Mouse (Mus musculus): ENCODE measurements around the gene Serbp1. TPM values are rescaled to one million over a fixed set of nuclear protein-coding genes. Genes with fewer than 3 reads are reported as not detected.
A peak's percentile ranks its signal among the peaks of the same experiment; 100 is the strongest.

Gene Serbp1
- polyA plus RNA-seq, 1 experiment from 2014 or later = 518 TPM

DNA sequence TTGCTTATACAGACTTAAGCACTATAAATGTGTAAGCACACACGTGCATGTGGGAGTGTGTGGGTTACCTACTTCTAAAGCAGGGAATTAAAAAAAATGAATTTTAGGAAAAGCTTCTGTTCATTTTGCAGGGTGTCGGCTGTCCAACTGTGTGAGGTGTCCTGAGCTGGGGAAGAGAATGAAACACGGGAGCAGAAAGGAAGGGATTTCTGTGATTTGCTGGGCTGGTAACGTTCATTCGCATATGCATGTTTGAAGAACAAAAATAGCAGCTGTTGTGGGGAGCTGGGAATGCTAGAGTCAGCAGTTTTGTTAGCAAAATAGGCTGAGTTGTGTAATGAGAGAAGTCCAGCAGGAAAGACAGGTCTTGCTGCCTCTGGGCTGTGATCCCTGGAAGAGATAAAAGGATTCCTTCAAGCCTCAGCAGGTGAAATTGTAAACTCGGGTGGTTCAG is 62.8 kb downstream of the Serbp1 start:
- no peak for DNase-seq (ENCODE audit: low spot score)

GRCm38 (mm10) chr6:67301230-67301629 is 63.3 kb downstream of the Serbp1 start:
- no peak for DNase-seq (ENCODE audit: low spot score)

- DNase-seq (ENCODE audit: low spot score) = peak; percentile 71
Observed at GRCm38 (mm10) chr6:67302471-67302870, 64.5 kb downstream of the Serbp1 start.

DNA sequence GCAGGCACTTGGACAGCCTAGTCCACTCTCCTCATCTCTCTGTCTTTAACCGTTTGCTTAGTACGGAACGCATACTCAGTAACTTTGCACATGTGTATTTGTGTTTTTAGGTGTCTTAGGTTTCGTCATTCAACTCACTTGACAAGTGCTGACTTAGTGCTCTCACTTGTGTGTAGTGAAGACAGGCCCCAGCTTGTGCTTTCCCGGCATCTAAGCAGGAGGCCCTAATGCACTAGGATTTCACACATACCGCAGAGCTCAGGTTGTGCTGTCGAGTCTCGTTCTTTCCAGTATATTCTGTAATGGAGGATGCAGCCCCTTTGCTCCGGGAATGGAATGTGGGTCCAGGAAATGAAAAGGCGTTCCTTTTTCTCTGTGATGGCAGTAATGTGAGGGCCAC is 65.2 kb downstream of the Serbp1 start:
- no peak for DNase-seq (ENCODE audit: low spot score)

DNA sequence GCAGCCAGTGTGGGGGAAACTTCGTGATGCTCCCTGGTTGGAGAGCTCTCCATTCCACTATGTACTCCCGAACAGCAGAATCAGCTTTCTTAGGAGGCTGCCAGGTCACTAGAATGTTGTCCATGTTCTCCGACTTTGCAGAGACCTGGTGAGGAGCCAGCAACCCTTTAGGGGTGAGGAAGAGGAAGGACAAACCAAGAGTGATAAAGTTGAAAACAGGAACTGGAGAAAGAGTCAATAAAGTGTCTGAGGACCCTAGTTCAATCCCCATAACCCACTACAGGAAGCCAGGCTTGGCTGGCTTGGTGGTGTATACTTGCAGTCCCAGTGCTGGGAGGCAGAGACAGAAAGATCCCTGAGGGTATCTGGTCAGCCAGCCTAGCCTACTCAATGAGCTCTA is 71.0 kb downstream of the Serbp1 start:
- no peak for DNase-seq (ENCODE audit: low spot score)

DNA sequence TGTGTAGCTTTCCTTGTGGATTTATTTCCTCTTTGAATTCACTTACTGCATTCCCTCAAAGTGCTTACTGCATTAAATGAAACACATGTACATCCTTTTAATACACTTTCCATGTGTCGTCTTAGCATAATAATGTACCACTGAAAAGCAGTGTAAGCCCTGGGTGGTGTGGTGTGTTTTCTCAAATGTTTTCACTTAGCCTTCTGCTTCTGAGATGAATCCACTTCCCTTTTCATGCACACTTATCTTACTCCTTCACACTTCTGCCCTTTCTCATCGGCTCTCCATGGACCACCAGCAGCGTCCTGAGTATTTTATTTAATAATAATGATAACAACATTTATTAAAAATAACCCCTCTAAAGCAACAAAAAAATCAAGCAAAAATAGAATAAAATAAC is 71.8 kb downstream of the Serbp1 start:
- no peak for DNase-seq (ENCODE audit: low spot score)

- no peak for DNase-seq (ENCODE audit: low spot score)
Observed at GRCm38 (mm10) chr6:67314697-67315096, 76.7 kb downstream of the Serbp1 start.

DNA sequence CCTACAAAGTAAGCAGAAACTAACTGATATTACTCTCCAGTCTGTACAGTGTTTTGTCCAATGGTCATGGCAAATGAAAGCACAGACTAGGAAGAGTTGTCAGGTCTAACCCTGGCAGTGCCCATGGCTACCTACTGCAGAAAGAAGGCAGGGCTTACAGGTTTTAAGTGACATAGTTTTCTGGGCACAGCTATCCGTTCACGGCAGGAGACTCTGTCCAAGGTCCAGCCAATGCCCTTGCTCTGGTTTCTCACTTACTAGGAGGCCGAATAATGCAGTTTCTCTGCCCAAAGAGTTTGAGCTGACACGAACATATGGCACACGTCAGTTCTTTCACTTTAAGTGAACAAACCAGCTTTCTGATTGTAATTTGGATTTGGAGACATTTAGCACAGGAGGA is 79.1 kb downstream of the Serbp1 start:
- no peak for DNase-seq (ENCODE audit: low spot score)

- DNase-seq (ENCODE audit: low spot score) = peak; percentile 61
Observed at GRCm38 (mm10) chr6:67317827-67318338, 79.9 kb downstream of the Serbp1 start.

DNA sequence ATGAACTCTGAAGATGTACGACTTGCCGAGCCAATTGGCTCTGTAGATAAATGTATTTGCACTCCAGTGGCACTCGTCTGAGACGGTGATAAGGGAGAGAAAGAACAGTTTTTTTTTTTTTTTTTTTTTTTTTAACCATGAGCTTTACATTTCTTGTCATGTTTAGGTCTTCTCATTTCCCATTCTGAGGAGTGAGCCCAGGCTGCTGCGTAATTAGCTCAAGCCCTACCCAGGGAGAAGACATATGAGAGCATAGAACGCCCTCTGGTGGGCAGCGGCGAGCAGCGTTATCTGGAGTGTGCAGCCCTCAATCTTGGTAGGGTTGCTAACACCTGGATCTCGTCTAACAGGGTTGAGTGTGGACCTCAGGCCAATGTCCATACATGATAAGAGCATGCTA is 80.5 kb downstream of the Serbp1 start:
- peak; percentile 67 for DNase-seq (ENCODE audit: low spot score)

- no peak for DNase-seq (ENCODE audit: low spot score)
Observed at GRCm38 (mm10) chr6:67323788-67324187, 85.8 kb downstream of the Serbp1 start.

DNA sequence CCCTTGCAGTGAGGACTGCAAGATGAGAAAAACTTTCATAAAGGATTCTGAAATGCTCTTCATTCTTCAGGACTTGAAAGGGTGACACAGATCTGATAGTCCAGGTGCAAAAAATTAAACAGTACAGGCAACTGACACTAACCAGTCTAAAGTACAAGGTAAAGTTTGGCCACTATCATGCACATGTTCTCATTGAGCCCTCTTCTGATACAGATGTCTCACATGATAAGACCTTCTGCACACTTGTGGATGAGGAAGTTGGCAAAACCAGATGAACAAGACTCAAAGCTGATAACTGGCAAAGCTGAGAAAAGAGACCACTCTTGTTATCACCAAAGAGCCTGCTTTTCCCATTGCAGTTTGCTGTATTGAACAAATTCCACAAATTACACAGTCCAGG is 100.0 kb downstream of the Serbp1 start:
- DNase-seq (ENCODE audit: low spot score) = peak; percentile 39

DNA sequence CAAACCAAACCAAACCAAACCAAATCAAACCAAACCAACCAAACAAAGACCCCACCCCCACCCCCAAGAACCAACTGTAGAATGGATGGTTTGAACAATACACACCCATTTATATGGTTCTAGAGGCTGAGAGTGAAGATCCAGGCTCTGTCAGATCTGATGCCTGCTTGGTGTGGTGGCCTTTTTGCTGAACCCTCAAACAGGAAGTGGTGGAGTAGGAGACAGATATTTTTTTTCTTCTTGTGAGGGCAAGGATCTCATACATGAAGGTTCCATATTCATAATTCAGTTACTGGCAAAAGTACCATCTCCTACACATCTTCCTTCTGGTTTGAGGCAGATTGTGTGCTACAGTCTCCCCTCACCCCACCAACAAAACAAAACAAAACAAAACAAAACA is 101.5 kb downstream of the Serbp1 start:
- peak; percentile 69 for DNase-seq (ENCODE audit: low spot score)

Other genes with a start within 250 kb of the Serbp1 start
- 32.5 and 35.3 TPM in 2 replicates for gene Gadd45a, start 200.7 kb upstream of the Serbp1 start, polyA plus RNA-seq (2015; fragmentation: Nextera tagmentation; extraction: Ambion mirVana)
- gene Il12rb2, start 138.0 kb downstream of the Serbp1 start, polyA plus RNA-seq (2015; fragmentation: Nextera tagmentation; extraction: Ambion mirVana) = 2.0 and 3.1 TPM in 2 replicates